Mouse (Mus musculus) cerebellum, adult 8-10 months (tissue): ENCODE measurements around the gene Epha6.
"Not testable (repeated sequence)": the region's sequence is repeated elsewhere in the genome, so short reads cannot be mapped to it uniquely, and the experiment has no call there.

ENCODE experiments used
- DNase-seq: peaks from one replicate; pipeline ENCODE4 v3.0.0; 2022

Gene Epha6

GRCm38 (mm10) chr16:59880073-59880472 lies 725.3 kb downstream of the Epha6 start:
- no peak for DNase-seq

- peak; percentile 1 for DNase-seq
Measured at GRCm38 (mm10) chr16:59871792-59872191, 733.5 kb downstream of the Epha6 start.

- DNase-seq = no peak
Measured at GRCm38 (mm10) chr16:59854160-59854717, 751.1 kb downstream of the Epha6 start.

- DNase-seq = no peak
Measured at GRCm38 (mm10) chr16:59852689-59853088, 752.6 kb downstream of the Epha6 start.

GRCm38 (mm10) chr16:59846574-59846973 lies 758.8 kb downstream of the Epha6 start:
- peak; percentile 3 for DNase-seq

DNA sequence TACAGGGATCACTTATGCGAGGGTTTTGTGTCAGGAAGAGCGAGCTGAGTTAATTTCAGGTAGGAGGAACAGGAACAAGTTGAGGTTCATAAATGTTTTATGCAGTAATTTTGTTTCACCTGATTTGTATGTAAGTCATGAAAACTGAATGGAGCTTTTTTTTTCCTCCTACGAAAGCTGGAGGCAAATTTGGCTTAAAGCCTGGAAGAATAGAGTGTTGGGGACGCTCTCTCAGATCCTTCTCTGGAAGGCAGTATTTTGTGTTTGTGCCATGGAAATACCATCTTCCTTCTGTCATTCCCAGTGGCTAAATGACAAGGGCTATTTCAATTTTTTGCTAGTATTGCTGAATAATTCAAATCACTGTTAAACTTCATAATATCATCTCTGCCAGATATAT lies 768.6 kb downstream of the Epha6 start:
- DNase-seq = no peak

DNA sequence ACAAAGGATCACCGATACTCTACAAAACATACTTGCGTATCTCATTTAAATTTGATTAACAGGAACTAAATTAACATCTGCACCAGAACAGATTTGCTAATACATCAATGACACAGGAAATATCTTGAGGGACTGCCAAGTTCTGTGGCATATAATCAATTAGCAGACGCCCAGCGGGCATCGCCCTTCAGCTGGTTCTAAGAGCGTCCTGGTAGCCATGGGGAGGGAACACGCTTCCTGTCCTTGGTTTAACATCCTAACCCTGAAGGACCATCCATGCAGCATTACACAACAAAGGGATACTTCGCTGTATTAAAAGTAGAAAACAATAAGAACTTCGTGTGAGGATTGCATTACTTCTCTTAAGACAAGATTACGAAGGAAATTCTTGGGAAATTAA lies 769.0 kb downstream of the Epha6 start:
- DNase-seq = no peak

DNA sequence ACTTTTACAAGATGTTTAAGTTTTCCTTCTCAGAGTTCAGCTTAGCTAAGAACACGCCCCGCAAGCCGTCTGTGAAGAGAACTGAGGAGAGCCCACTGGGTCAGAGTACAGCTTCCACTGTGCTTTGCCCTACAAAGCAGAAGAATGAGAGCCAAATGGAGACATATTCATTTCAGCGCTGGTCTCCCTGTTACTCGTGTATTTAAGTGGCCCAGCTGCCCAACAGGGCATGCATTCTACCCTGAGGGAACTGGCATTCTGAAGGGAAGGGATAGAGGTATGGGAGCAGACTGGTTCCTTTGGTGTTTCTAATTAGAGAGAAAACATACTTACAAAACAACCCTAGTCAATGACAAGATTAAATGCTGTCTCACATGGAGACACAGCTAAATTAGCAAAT lies 772.9 kb downstream of the Epha6 start:
- no peak for DNase-seq

GRCm38 (mm10) chr16:59829655-59830054 lies 775.7 kb downstream of the Epha6 start:
- no peak for DNase-seq

GRCm38 (mm10) chr16:59799790-59800189 lies 805.5 kb downstream of the Epha6 start:
- not testable (repeated sequence) for DNase-seq

DNA sequence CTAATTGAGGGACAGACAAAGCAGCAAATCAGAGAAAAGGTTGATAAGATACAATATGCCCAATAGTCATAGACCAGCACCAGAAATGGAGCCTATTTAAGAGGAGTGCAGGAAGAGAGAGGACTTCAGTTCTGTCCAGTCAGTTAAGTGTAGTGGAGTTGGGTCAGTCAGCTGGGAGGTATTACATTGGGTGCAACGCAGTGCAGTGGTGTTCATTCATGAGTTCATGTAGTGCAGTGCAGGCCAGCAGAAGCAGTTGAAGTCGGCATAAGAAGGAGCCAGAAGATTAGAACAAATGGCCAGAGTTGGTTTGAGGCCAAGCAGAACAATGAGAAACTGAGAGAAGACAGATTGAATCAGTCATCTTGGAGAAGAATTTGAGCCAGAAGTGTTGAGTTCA lies 833.0 kb downstream of the Epha6 start:
- no peak for DNase-seq

GRCm38 (mm10) chr16:59770421-59770820 lies 834.9 kb downstream of the Epha6 start:
- DNase-seq = no peak

GRCm38 (mm10) chr16:59769936-59770335 lies 835.4 kb downstream of the Epha6 start:
- DNase-seq = no peak

GRCm38 (mm10) chr16:59760875-59761274 lies 844.5 kb downstream of the Epha6 start:
- DNase-seq = no peak

- DNase-seq = no peak
Measured at GRCm38 (mm10) chr16:59750905-59751304, 854.4 kb downstream of the Epha6 start.

- DNase-seq = no peak
Measured at GRCm38 (mm10) chr16:59743669-59744068, 861.7 kb downstream of the Epha6 start.

GRCm38 (mm10) chr16:59715524-59715923 lies 889.8 kb downstream of the Epha6 start:
- no peak for DNase-seq

DNA sequence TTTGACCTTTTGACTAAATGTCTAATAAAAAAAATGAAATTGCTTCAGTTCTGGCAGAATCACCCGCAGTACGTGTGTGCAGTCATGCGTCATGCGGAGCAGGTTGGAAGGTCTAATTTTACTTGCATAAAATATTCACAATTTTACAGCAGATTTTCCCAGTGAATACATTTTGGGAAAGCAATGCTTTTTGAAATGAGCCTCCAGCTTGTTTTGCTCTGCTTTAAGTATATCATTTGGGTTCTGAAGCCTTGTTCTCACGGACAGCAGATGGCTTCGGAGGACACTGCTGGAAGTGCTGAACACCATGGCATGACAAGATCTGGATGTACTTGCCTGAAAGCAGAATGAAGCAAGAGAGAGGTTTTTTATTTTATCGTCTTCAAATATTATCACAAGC lies 912.1 kb downstream of the Epha6 start:
- no peak for DNase-seq

DNA sequence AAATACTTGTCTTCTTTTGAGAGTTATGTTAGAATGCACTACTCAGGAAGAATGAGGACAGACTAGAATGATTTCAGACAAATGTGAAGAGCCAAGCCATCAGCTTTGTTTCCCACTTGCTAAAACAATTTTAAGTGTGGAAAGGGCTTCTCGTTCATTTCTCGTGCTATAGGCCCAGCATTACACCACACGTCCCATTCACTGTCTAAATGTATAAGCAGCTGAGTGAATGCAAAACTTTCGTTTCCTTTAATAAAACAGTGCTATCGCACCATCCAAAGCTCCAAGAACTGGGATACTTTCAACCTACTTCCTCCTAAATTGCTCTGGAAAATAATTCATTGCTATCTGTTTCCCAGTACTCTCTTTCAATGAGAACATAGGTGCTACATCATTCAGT lies 916.2 kb downstream of the Epha6 start:
- no peak for DNase-seq

DNA sequence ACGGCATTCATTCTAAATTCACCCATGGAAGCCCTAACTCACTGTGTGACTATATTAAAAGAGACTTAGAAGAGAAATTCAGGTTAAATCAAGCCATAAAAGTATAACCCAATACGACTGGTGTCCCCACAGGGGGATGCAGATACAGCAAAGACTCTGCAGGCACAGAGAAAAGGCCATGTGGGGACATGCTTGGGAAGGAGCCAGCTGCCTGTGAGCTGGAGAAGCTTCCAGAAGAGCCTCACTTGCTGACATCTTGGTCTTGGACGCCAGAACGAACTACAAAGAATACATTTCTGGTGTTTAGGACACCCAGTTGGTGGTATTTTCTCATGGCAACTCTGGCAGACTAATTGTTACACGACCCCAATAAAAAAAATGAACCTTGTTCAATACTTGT lies 920.2 kb downstream of the Epha6 start:
- DNase-seq = no peak

GRCm38 (mm10) chr16:59683434-59683833 lies 921.9 kb downstream of the Epha6 start:
- DNase-seq = peak; percentile 61

DNA sequence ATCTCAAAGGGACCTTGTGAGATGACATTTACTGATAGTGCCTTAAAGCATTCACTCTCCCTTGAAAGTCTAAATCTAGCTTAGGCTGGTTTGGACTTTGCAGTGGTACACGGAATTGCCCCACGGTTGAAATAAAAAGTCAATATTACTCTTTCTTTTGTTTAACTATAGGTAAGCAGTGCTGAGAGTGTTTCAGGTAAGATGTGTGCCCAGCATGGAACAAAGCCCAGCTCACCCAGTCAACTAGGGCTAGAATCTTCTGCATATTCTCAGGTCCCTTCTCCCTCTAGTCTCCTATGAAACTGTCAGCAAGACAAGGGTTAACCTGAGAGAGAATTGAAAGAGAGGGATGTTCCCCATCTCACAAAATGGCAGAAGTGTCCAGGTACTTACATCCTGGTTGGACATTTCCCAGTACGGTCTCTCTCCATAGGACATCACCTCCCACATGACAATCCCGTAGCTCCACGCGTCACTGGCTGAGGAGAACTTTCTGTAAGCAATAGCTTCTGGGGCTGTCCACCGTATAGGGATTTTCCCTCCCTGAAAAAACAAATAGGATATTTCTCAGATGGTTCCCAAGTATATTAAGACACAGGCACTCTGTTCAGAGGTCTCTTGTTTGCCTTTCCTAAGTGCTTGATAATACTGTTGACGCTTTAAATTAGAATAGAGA lies 923.0 kb downstream of the Epha6 start:
- DNase-seq = no peak

GRCm38 (mm10) chr16:59666938-59667337 lies 938.4 kb downstream of the Epha6 start:
- no peak for DNase-seq

GRCm38 (mm10) chr16:59643766-59644165 lies 961.6 kb downstream of the Epha6 start:
- no peak for DNase-seq

DNA sequence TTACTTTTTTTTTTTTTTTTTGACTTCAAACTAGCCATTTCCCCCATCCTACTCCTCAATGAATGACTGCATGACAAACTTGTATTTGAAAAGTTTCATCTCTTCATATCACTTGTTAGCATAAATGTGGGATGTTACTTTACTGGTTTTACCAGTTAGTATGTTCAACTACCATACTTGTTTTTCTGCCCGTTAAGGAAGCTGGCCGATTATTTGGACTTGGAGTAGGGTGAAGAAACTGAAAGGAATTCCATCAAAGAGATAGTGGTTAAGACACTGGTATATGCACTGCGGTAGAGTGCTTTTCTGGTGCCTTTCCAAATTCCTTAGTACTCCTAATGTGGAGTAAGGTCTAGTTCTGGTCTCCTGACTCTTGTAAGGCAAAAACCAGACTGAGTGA lies 965.3 kb downstream of the Epha6 start:
- no peak for DNase-seq
